Mouse (Mus musculus) spleen, postnatal 14 days (tissue): Measurements from ENCODE around the gene Unc80.

Experiments
- DNase-seq, 2 experiments: peaks; one replicate each; pipeline ENCODE4 v3.0.0; 2021 to 2022; ENCODE audit warnings: low spot score in 2 of 2

Gene Unc80

DNA sequence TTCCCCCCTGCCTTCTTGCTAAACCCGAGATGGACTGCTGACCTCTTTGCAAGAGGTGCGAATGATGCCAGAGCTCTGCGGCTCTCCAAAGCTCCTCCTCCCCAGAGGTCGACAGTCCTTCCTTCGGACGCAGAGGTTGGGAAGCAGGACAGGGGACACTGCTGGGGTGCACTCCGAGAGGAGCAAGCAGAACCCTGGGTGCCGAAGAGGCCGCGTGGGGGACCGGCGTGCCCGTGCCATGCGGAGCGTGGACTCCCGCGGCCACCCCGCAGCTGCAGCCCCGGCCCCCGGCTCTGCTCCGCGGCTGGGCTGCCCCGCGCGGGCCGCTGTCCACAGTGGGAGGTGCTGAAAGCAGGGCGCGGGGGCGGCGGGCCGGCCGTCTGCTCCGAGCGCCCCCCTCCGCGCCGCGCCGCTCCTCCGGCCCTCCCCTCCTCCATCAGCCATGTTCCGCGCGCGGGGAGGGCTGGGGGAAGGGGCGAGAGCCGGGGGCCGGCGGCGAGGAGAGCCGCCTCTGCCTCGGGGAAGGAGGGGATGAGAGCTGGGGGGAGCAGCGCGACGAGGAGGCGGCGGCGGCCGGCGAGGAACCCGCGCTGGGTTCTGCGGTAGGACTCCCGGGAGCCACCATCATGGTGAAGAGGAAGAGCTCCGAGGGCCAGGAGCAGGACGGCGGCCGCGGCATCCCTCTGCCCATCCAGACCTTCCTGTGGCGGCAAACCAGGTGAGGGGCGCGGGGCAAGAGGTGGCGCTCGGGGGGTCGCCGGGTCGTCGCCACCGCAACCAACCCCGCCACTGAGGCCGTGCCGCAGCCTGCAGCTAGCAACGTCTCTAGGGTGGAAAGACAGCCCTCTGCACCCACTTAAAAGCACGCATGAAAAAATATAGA is at the start of gene Unc80:
Gene Unc80, plus strand, starts transcription at position 547 of the 883 bp plus-strand sequence.
- DNase-seq, result no peak

DNA sequence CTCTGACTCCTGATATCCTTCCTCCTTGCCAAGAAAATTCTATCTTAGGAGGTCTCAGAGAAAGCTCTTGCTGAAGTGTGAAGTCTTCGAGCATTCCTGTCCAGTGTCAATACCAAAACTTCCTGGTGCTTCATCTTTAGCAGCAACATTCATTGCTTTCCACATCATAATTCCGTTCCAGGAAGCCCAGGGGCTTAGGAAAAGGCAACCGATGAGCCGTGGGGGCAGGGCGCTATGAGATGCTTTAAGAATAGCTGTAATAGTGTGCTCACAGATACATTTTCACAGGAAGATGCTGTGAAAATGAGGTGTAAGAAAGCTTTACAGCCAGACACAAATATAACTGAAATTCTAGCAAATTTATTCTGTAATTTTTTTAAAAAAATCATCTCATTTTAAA is 42.1 kb upstream of the Unc80 start:
- DNase-seq, result no peak

DNA sequence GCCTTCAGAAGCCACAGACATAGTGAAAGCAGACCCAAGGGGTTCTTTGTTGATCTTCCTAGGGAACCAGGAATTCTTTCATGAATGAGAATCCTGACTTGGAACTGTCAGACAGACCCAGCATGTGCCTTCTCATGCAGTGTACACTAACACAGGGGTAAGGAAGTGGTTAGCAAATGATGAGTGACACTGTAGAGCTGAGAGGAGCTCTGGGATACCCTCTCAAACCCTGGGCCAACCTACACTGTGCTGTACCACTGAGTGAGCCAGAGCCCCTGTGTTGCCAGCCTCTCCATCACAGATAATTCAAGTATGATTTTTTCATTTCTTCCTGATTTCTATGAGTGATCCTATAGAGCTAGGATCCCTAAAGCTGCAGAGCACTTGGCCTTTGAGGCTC is 37.2 kb upstream of the Unc80 start:
- no peak for DNase-seq

DNA sequence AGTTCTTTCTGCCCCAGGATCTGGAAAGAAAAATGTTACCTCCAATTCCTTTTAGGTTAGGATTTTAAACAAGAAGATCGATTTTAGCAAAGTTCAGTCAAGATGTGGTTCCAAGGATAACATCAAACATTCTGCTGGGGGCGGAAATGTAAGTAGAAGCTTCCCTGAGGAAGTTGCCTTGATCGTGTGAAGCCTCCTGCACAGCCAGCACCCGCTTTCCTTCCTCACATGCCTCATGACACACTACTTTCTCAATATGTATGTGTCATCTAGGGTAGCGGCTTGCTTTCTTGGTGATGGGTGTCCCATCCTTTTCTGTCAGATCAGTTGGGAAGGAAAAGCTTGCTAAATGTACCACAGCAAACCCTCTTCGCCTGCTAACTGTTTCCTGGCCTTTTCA is 36.7 kb upstream of the Unc80 start:
- DNase-seq, result no peak

DNA sequence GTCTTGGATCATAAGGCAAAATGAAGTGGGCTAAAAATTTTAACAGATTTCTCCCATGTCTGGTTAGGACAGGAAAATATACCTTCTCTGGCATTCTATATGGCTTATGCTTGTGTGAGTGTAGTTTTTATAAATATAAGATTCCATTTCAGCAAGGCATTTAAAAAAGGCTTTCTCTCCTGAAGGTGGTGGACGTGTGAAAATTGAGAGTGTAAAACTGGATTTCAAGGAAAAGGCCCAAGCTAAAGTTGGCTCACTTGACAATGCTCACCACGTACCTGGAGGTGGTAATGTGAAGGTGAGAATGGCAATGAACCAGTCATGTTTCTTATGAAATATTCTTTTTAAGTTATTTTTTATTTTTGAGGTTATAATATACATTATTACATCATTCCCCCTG is 30.1 kb upstream of the Unc80 start:
- no peak for DNase-seq

DNA sequence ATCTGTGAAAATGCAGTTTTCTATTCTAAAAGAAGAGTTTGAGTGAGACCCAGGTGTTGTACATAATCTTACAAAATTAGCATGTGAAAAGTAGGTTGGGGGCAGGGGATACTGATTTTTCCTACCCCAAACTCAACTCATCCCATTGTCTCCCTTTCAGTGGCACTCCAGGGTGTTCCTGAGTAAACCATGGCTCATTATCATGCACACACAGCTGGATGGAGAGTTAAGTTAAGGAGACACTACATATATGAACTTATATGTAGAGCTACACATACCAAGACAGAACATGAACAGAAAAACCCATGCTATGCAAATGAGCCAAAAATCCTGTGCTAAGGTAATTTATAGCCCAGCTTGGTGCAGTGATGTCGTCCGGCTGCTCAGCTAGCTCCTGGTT is 25.2 kb upstream of the Unc80 start:
- DNase-seq, result no peak

DNA sequence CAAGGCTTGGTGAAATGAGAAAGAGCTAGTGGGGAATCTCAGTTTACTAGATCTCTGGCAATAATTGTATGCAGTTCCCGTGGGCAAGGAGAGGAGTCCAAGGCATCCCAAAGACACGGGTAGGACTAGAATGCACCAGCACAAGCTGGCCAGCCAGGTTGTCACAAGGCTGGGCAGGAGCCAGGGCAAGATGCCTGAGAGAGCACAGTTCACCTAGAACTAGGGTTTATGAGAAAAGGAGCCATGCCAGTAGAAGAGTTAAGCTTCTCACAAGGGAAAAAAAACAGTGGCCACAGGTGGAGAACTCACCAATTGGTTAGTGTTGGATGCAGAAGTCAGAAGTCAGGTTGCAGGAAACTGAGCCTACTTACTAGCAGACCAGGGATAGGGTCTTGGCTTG is 18.7 kb upstream of the Unc80 start:
- no peak for DNase-seq

DNA sequence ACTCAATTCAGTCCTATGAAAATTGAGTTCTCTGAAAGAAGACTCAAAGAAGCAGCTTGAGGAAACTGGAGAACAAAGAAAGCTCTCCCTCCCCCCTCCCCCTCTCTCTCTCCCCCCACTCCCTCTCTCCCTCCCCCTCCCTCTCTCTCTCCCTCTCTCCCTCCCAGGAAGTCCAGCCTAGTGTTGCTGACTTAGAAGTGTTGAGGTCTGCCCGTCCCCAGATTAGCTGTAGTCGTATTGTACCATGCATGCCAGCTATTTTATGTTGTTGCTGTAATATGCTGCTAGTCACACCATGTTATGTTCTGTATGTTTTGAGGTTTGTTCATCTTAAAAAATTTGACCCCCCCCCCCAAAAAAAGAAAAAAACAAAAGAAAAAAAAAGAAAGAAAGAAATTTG is 11.6 kb upstream of the Unc80 start:
- no peak for DNase-seq

DNA sequence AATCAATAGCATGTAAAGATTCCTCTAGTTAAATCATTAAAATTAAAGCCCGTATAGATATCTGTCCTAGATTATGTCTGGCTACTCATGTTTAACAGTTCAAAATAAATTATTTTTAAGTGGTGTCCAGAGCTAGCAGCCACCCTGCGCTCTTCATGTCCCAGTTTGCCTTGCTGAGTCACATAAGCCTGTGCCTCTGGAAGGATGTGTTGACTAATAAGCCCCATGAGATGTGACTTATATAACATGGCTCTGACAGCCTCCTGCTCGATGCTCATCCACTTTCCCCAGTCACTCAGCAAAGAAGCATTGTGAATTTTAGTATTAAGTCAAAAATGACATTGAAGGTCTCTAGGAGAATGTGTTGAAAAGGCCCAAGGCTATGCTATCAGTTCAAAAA is 10.4 kb upstream of the Unc80 start:
- DNase-seq, result no peak

DNA sequence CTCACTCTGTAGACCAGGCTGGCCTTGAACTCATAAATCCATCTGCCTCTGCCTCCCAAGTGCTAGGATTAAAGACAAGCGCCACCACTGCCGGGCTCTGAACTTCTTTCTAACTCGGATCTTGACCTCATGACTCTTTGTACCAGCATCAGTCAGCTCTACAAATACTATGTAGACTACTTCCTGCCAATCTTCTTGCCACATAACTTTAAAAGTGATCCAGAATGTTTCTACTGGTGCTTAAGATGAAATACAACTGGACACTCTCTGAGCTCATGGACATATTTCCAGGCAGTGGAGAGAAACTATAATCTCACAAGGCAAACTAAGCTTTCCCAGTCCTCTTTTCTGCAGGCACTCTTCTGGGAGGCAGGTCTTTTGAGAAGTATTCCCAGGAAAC is 8.8 kb upstream of the Unc80 start:
- no peak for DNase-seq

DNA sequence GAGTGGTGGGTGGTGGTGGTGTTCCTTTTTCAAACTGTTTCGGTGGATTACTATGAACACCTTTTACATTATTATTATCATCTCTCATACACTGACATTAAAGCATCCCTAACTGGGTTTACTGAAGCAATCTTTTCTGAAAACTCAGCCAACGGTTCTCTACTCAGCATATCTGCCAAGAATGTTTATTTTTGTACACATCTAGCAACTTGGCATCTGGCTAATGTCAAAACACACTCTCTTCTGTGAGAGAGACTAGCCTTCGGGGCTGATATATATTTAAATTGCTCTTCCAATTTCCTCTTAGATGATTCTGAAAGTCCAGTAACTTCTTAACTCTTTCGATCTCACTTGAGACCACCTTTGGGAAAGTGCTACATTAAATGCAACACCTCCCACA is 7.3 kb upstream of the Unc80 start:
- no peak for DNase-seq

DNA sequence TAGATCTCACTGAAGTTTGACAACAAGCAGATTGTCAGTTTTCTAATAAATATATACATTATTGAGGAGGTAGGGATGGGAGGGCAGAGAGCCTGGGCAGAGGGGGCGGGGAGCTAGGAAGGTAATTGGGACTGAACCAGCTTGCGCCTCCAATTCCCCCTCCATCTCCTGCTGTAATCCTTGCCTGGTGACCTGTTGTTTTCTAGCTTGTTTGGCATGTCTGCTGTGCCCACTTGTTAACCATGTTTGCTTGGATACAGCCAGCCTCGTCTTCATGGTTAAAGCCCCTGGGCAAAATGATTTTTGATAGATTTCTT is 495 bp downstream of the Unc80 start:
- DNase-seq, result no peak

DNA sequence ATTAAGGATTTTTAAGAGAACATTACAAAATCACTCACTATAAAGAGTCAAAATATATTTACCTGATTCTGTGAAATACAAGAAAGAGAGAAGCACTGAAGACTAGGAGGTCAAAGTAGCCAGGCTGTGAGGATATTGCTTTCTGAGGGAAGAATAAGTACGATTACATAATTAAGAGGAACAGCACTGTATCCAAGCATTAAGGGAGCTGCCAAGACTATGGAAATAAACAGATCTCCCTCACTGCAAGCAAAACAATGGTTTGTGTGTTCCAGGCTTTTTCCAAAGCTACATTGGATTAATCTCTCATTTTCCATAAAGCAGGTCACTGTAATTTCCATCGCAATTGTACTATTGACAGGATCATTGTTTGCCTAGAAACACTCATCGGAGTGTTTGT is 14.6 kb downstream of the Unc80 start:
- DNase-seq, result no peak

DNA sequence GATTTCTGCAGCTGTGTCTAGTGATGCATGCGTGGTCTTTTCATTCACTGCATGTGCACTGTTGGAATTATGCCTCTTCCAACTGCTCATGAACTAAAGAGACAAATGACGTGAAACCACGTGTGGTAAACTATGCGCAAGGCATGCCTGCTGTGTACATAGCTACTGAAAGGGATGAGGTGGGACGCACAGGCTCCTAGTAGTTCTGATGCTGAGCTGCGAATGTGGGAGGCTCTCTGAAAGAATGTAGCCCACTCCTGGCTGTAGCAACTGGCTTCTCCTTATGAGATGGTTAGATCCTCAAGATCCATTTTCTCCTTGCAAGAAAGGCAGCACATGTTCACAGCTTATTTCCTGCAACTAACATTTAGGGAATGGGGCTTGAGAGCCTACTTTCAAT is 24.9 kb downstream of the Unc80 start:
- no peak for DNase-seq

DNA sequence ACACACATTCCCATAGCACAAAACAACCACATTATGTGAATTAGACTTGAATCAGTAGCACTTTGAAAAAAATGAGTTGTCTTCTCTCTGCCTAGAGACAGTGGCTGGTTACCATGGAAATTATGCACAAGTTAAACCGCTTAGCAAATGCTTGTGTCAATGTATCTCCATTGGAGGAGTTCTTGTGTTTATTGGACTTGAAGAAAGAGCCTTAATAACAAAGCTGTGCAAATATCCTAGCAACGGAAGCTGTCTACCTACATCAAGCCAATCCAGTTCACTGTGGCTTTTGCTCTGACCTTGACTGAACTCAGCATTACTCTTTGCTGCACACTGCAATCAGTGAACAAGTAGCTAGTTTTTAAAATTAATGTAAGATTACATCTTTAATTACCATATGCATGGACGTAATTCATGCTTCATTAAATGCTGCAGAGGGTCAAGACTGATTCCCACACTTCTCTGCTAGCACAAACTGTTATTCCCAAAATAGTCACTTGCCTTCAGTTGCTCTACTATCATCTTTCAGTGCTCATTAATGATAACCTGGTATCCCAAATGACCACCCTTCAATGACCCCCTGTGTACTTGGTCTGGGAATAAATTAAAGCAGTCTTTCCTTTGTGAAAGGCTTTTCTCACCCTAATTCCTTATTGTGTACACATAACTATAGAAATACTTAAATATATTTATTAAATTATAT is 27.3 kb downstream of the Unc80 start:
- no peak for DNase-seq

DNA sequence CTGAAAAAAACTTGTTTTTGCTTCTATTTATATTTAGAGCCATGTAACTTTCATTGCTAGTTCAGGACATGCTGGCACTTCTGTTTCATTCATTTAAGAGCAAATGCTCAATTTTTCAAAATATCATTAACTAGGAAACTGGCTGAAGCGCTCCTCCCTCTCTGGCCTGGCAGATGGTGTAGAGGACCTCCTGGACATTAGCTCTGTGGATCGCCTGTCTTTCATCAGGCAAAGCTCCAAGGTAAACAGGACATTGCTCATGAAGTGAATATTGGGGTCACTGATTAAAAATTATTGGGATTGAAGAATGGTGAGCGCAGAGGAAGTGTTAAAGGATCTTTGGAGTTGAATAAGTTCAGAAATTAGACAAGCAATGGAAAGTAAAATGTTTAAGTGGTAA is 82.6 kb downstream of the Unc80 start:
- no peak for DNase-seq

DNA sequence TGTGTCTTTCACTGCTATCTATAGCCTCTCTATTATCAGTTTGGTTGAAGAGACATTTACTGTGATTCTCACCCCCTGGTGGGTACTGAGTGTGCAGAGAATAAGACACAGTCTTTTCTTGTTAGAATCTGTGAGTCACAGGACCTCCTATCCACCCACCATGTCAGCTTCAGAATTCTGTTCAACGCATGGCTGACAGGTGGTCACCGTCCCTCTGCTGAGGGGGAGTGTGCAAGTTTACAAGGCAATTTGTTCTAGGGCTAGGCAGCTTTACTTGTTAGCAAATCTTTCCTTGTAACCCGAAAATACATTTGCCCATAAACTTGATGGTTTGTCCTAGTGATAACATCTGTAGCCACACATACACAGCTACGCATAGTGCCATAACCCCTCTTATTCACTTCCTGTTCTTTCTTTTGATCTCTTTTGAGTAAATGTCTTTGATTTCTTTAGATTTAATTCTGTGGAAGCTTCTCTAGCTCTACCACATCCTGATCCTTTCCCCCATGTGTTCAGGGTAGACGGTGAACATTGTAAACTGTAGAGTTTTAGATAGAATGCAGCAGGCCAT is 84.3 kb downstream of the Unc80 start:
- no peak for DNase-seq

DNA sequence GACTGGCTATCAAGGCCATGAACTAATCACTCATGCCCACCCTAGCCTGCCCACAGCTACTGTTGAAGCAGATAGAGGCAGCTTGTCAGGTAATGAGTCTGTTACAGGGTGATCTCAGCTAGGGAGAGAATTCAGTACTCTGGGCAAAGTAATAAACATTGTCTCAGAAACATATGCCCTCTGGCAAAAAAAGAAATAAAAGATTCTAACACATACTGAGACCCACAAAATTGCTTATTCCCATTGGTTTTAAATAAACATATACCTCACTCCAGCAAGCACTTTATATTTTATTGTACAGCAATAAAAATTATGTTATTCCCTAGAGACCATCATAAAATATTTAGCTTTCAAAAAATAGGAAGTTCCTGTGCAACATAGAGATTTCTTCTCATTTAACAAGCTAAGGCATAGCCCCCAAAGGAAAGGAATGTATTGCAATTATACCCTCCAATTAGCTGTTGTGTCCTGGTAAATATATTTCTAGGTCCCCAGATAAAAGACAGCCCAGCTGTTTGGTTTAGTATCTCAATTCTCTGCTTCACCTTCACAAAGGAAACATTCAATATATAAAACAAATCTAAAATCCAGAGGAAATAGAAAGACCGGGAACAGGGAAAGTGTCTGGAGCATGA is 93.6 kb downstream of the Unc80 start:
- no peak for DNase-seq

DNA sequence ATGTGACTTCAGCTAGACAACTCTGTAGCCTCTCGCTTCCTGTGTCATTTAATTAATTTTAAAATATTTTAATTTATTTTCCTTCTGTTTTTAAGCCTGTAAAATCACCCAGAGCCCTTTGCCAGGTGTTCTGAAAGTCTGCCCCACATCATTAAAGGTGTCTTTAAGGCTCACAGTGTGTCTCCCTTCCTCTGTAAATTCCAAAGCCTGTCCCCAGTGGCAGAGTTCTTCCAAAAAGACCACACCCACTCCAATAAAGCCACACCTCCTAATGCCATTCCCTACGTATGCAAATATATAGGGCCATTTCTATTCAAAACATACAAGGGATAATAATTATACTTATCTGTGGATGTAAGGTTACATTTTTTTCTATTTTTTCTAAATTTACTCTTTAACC is 94.2 kb downstream of the Unc80 start:
- no peak for DNase-seq

DNA sequence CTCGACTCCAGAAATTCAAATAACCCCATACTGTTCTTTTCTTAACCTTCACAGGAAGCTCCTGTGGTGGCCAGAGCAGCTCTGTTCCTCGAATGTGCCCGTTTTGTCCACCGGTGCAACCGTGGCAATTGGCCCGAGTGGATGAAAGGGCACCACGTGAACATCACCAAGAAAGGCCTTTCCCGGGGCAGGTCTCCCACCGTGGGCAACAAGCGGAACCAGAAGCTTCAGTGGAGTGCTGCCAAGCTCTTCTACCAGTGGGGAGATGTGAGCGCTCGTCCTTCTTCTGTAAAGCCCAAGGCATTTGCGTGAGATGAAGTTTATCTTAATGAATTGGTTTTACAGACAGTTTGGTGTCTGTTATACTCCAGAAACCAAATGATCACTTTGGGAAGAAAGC is 101.6 kb downstream of the Unc80 start:
- no peak for DNase-seq

DNA sequence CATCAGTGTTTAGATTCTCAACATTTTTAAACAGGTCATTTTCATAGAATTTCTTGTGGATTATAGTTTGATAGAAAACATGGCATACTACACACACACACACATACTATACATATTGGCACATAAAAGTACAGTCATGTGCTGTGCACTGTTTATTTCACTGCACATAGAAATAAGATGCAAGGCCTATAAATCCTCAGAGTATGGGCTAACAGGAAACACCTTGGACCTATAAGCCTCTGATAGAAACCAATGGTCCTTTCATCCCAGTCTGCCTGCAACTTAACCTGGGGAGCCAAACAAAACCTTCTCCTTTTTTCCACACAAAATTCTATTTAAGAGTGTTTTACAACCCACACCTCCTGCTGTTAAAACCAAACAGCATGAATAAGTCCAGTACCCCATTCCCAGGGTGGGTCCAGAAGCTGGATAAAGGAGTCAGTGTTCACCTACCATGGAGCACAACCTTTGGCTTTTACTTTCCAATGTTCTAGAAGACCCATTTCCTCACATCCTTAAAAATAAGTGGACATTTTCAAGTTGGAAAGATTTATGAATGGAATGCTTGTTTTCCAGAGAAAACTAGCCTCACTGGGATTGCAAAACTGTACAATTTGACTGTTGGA is 129.1 kb downstream of the Unc80 start:
- no peak for DNase-seq

DNA sequence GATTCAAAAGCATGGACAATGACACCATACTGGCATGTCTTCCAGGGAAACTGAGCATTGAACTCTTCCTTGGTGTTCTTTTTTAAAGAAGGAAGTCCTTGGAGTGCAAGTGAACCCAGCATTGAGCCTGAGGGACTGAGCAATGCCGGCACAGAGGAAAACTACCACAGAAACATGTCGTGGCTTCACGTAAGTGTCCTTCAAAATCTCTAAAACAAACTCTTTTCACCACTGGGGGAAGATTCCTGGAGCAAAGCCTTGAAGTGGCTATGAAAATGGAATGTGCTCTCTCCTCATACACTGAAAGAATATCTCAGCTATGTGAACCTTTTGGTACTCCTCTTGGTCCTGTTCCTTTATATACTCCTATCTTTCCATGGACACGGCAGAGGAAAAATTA is 140.1 kb downstream of the Unc80 start:
- DNase-seq, result no peak
